Mouse (Mus musculus) stomach, postnatal 0 days (tissue): Measurements from ENCODE around the gene Ghitm.

Source experiments
- CTCF ChIP-seq: IDR thresholded peaks from 2 replicates; pipeline ENCODE4 v1.5.1; 2016; ENCODE audit warnings: antibody characterized with exemption, low read depth, mild to moderate bottlenecking, moderate library complexity
- EP300 ChIP-seq: optimal IDR thresholded peaks from 2 replicates; pipeline ENCODE3; 2016; ENCODE audit warnings: antibody characterized with exemption

GRCm38 (mm10) chr14:37154391-37154790 lies 19.3 kb upstream of the Ghitm start:
- TF ChIP-seq CTCF (no peak), EP300 (no peak)
